Mouse (Mus musculus) intestine, embryonic 14.5 days (tissue): ENCODE measurements around the gene Ngp. TPM values are rescaled to one million over a fixed set of nuclear protein-coding genes. Genes with fewer than 3 reads are reported as not detected.

Experiments
- ATAC-seq: fragments of 200-750 bp; cut with Nextera tagmentation; replicated peaks from 2 replicates; pipeline ENCODE4 v1.8.0; 2017; ENCODE audit warnings: low read depth, moderate number of reproducible peaks, moderate TSS enrichment, moderate library complexity; ENCODE audit not compliant: low FRiP score, low TSS enrichment
- DNase-seq: peaks from one replicate; pipeline ENCODE4 v3.0.0-alpha.2; 2018; ENCODE audit warnings: low spot score
- H3K27ac ChIP-seq: fragments of 300-500 bp; sonication (generic); 2 replicates; pipeline ENCODE4 v1.5.1; 2014; ENCODE audit warnings: low read depth, mild to moderate bottlenecking, control low read depth
- H3K27me3 ChIP-seq: fragments of 300-500 bp; sonication (generic); replicated peaks from 2 replicates; pipeline ENCODE4 v1.6.1; 2014; ENCODE audit warnings: low read length, control low read depth; ENCODE audit not compliant: control insufficient read depth, insufficient read depth
- H3K36me3 ChIP-seq: fragments of 300-500 bp; sonication (generic); 2 replicates; pipeline ENCODE4 v1.6.1; 2014; ENCODE audit warnings: low read length, control low read depth; ENCODE audit not compliant: control insufficient read depth, insufficient read depth
- H3K4me1 ChIP-seq: fragments of 300-500 bp; sonication (generic); replicated peaks from 2 replicates; pipeline ENCODE4 v1.6.1; 2014; ENCODE audit warnings: low read length, control low read depth, mixed read lengths; ENCODE audit not compliant: control insufficient read depth, insufficient read depth
- H3K4me2 ChIP-seq: fragments of 300-500 bp; sonication (generic); 2 replicates; pipeline ENCODE4 v1.6.1; 2014; ENCODE audit warnings: low read length
- H3K4me3 ChIP-seq: fragments of 300-500 bp; sonication (generic); 2 replicates; pipeline ENCODE4 v1.5.1; 2014; ENCODE audit warnings: low read depth, low read length, control low read depth, mixed read lengths
- H3K9ac ChIP-seq: fragments of 300-500 bp; sonication (generic); 2 replicates; pipeline ENCODE4 v1.6.1; 2014; ENCODE audit warnings: mild to moderate bottlenecking, low read length
- H3K9me3 ChIP-seq: fragments of 300-500 bp; sonication (generic); 2 replicates; pipeline ENCODE4 v1.6.1; 2016; ENCODE audit warnings: low read length, control low read depth; ENCODE audit not compliant: control insufficient read depth
- WGBS: fragments of 180-500 bp; shearing (Covaris S2); extraction: QIAGEN DNeasy Blood & Tissue Kit; methylation state at CpG from one replicate; pipeline ENCODE4 v1.1.7; 2014; 5-methylcytosine and 5-hydroxymethylcytosine counted together
- polyA plus RNA-seq: library from polyadenylated mRNA; unstranded; fragments of >200 nt; fragmentation: Nextera tagmentation; extraction: Ambion mirVana; gene quantifications from 2 replicates; pipeline ENCODE4 v1.2.1, GENCODE M21; 2014

Ngp gene
- polyA plus RNA-seq, 1 experiment from 2014 or later, result 1.4 TPM

DNA sequence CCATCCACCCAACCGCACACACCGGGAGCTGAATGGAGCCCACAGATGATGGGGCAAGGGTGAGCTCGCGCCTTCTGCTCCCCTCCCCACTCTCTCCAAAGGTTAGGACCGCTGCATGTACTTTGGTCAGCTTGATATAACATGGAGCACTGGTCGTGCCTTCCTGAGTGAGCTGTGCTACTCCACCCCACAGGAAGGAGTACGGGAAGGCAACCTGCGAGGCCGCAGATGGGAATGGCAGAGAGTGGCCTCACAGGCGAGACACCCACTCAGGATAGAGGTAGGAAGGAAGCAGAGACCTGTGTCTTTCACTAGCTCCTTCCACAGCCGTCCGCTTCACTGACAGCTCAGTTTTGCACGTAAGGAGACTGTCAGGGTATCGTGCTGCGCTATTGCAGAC, 28.8 kb downstream of the Ngp start:
- Histone ChIP-seq H3K9me3 (no peaks in the 10 kb centered on the region), H3K4me2 (no peak overlapping the region), H3K27me3 (no peaks in the 10 kb centered on the region), H3K4me3 (no peak overlapping the region), H3K9ac (no peak overlapping the region), H3K36me3 (peaks cover 16% of the 10 kb centered on the region; the same call in 1 of the 2 replicates), H3K27ac (no peak overlapping the region), H3K4me1 (no peaks in the 10 kb centered on the region)
- 83% methylated on average over 15 of the region's 15 CpGs for WGBS
- ATAC-seq (no peak), DNase-seq (no peak)

DNA sequence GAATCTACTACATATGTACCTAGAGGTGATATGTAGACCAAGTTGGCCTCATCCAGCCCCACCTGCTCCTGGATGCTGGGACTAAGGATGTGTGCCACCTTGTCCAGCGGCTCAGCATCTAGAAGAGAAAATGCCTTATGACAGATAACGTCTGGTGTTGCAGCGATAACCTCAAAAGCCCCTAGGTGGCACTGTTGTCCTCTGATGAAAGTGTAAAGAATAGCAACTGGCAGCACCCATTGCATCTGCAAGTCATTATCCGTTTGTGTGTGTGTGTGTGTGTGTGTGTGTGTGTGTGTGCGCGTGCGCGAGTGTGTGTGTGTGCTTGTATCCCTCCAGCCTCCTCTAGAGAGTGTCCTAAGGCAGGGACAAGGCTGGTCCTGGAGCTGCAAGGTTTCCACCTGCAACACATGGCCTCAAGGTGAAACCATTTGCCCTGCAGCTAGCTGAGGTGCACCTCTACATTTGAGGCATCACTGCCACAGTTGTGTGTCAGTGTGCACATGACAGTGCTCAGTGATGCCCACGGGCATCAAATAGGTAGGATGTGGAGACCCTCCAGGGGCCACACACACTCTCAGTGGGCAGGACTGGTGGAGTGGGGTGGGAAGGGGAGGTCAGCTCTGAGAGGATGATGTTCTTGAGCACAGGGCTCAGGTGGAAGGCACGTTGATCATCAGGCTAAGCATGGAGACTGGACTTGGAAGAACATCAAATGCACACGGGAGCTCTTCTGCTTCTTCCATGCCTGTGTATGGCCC, 29.5 kb downstream of the Ngp start:
- DNase-seq (peak; percentile 86), ATAC-seq (peak; percentile 72)
- H3K36me3 ChIP-seq, result peaks cover 16% of the 10 kb centered on the region; the same call in 1 of the 2 replicates
- H3K4me1 ChIP-seq, result no peaks in the 10 kb centered on the region
- H3K4me3 ChIP-seq, result no peak overlapping the region
- no peaks in the 10 kb centered on the region for H3K27me3 ChIP-seq
- H3K4me2 ChIP-seq, result no peak overlapping the region
- H3K9me3 ChIP-seq, result no peaks in the 10 kb centered on the region
- H3K27ac ChIP-seq, result no peak overlapping the region
- WGBS, result 30% methylated on average over 11 of the region's 11 CpGs
- no peak overlapping the region for H3K9ac ChIP-seq

DNA sequence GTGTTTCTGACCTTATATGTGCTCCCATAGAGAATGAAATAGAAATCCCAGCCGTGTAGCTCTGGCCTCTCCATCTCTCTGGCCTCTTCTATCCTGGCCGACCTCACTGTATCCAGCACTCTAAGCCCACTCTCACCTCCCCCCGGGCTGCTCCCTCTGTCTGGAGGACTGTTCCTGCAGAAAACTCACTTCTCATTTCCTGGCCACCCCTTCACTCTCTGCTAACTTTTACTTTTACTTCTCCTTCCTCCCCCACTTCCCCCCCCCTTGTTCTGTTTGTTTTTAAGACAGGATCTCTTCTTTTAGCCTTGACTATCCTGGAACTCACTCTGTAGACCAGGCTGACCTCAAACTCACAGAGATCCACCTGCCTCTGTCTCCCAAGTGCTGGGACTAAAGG, 33.0 kb downstream of the Ngp start:
- DNase-seq, result no peak
- Histone ChIP-seq H3K4me2 (no peak overlapping the region), H3K9ac (no peak overlapping the region), H3K9me3 (no peaks in the 10 kb centered on the region), H3K27me3 (no peaks in the 10 kb centered on the region), H3K36me3 (peaks cover 12% of the 10 kb centered on the region; the same call in 1 of the 2 replicates), H3K4me3 (no peak overlapping the region), H3K27ac (no peak overlapping the region), H3K4me1 (no peaks in the 10 kb centered on the region)
- no peak for ATAC-seq
- WGBS, result 81% methylated on average over 3 of the region's 3 CpGs

DNA sequence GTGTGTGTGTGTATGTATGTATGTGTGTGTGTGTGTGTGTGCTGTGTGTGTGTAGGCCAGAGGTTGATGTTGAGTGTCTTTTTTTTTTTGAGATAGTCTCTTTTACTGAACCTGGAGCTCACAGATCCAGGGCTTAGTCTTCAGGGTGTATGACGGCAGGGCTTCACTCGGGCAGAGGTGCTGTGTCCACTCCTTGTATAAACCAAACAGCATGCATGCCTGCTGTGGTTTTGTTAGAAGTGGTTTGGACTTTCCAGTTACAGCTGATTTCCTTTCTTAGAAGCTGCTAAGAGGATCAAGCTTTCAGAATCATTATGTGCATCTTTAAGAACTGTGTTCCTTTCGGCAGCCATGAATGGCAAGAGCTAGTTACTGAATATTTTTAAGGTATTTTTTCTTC, 38.4 kb downstream of the Ngp start:
- ATAC-seq (no peak), DNase-seq (no peak)
- Histone ChIP-seq H3K4me1 (no peaks in the 10 kb centered on the region; the same call in 1 of the 2 replicates), H3K27me3 (no peaks in the 10 kb centered on the region), H3K27ac (no peak overlapping the region), H3K9me3 (no peaks in the 10 kb centered on the region), H3K4me3 (no peak overlapping the region), H3K9ac (no peak overlapping the region), H3K36me3 (no peaks in the 10 kb centered on the region), H3K4me2 (no peak overlapping the region)
- WGBS, result 84% methylated on average over 3 of the region's 3 CpGs

DNA sequence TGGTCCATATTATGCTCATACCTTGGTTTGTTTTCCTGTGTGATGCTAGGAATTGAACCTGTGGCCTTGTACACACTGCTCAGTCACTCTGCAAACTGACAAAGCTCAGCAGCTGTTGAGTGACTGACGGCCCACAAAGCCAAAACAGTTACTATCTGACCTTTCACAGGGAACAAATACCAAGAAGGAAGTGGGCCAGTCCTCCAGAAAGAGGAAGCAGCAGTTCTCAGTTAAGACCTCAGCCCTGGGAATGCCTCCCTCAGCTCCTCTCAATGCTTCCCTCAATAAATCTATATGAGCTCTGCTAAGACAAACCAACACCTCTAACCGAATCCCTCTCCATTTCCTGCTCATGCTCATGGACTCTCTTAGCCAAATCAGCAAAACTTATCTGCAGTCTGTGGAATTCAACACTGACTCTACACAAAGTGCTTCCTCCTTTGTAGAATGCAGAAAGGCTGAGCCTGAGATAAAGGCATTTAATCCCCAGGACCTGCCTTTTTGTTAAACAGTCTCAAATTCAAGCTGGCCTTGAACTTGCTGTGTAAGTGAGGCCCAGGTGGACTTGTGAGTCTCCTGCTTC, 39.7 kb downstream of the Ngp start:
- ATAC-seq (no peak), DNase-seq (no peak)
- no peaks in the 10 kb centered on the region for H3K27me3 ChIP-seq
- no peak overlapping the region for H3K9ac ChIP-seq
- peak overlapping the region; percentile 51 for H3K27ac ChIP-seq
- 50% methylated on average over 2 of the region's 2 CpGs for whole genome bisulfite sequencing
- H3K4me1 ChIP-seq, result no peaks in the 10 kb centered on the region; the same call in 1 of the 2 replicates
- H3K4me3 ChIP-seq, result no peak overlapping the region
- no peaks in the 10 kb centered on the region for H3K9me3 ChIP-seq
- H3K36me3 ChIP-seq, result 0 out of 2 replicates have a peak, but pooled peaks cover 3% of the 10 kb centered on the region
- H3K4me2 ChIP-seq, result no peak overlapping the region

DNA sequence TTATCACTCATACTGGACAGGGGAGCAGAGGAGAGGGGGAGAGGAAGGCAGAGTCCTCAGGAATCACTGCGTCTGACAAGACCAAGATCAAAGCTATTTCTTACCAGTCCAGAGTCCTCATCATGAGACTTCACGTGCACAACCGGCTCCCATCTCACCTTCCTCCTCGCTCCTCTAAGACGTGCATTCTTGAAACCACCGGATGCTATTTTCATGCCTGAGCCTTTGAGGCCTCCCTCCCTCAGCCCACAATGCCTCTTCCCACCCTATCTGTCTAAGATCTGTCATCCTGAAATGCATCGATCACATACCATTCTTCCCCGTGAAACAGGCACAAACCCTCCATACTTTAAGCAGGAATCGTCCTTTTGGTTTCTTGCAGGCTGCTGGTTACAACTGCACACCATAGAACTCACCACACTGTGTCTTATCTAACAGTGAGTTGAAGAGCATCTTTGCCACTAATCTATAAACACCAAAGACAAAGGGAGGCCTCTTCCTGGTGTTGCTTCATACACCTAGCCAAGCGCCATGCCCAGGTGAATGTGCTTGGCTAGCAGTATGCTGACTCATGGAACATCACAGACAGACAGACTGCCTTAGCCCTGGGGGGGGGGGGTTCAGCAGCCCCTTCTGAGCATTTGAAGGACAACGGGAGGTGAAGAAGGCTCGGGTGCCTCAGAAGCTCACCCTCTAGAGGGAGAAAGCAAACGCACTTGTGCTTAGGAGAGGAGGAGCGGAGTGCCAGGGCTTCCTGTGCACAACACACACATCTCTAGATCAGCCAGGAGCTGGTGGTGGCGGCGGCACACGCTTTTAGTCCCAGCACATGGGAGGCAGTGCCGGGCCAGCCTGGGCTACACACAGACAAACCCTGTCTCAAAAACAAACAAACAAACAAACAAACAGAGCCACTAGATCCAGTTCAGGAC, 41.6 kb downstream of the Ngp start:
- Histone ChIP-seq H3K9ac (no peak overlapping the region), H3K4me2 (no peak overlapping the region), H3K4me3 (no peak overlapping the region), H3K27ac (no peak overlapping the region), H3K4me1 (no peaks in the 10 kb centered on the region; the same call in 1 of the 2 replicates), H3K36me3 (0 out of 2 replicates have a peak, but pooled peaks cover 3% of the 10 kb centered on the region), H3K9me3 (no peaks in the 10 kb centered on the region), H3K27me3 (no peaks in the 10 kb centered on the region)
- DNase-seq (no peak), ATAC-seq (no peak)
- WGBS, result 84% methylated on average over 18 of the region's 18 CpGs

DNA sequence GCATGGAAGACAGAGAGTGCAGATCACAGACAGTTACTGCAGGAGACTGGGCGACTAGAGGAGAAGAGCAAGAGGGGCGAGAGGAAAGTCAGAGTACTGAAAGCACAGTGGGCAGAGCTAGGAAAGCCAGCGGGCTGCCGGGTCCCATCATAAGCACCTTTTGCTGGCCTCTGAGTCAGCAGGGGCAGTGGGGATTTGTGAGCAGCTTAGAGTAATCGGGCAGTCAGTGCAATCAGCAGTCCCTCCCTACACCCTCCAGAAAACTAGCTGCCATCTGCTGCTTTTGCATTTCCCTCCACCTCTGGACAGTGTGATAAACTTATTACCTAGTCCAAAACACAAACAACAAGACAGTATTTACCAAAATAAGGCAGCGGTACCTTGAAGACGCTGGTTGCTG, 42.8 kb downstream of the Ngp start:
- WGBS, result 72% methylated on average over 7 of the region's 7 CpGs
- Histone ChIP-seq H3K4me1 (no peaks in the 10 kb centered on the region; the same call in 1 of the 2 replicates), H3K9me3 (no peaks in the 10 kb centered on the region), H3K36me3 (0 out of 2 replicates have a peak, but pooled peaks cover 3% of the 10 kb centered on the region), H3K27me3 (no peaks in the 10 kb centered on the region), H3K4me3 (no peak overlapping the region), H3K9ac (no peak overlapping the region), H3K4me2 (no peak overlapping the region), H3K27ac (no peak overlapping the region)
- ATAC-seq (no peak), DNase-seq (no peak)

DNA sequence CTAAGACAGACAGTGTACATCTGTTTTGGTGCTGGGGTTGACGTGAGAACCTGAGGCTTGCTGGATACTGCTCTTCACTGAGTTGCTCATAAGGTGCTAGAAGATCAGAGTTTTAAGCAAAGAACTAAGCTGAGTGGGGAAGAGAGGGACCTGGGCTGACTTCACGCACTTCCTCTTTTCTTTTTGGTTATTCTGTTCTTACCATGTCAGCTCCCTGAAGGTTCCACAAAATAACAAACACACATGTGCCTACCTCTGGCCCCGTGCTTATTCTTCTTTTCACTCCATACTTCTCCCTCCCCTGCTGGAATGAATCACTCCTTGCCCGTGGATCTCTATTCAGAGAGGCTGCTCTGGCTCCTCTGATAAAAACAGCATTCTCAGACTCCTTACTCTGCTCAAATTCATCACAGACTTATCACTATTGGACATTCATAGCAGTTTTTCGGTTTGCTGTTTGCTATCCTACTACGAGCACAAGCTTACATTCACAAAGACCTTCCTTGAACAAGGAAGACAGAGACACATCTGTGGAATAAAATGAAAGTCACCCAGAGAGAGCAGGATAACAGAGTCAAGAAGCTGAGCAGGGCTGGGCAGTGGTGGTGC, 44.5 kb downstream of the Ngp start:
- Histone ChIP-seq H3K36me3 (0 out of 2 replicates have a peak, but pooled peaks cover 3% of the 10 kb centered on the region), H3K4me3 (no peak overlapping the region), H3K27me3 (no peaks in the 10 kb centered on the region), H3K9ac (no peak overlapping the region), H3K4me2 (no peak overlapping the region), H3K27ac (no peak overlapping the region), H3K4me1 (no peaks in the 10 kb centered on the region; the same call in 1 of the 2 replicates), H3K9me3 (no peaks in the 10 kb centered on the region)
- no peak for ATAC-seq
- no peak for DNase-seq
- WGBS, result 91% methylated on average over 6 of the region's 6 CpGs
